Mouse (Mus musculus): Measurements from ENCODE around the gene Galnt6. TPM values are rescaled to one million over a fixed set of nuclear protein-coding genes. Genes with fewer than 3 reads are reported as not detected.
"Not testable (repeated sequence)": the region's sequence is repeated elsewhere in the genome, so short reads cannot be mapped to it uniquely, and the experiment has no call there.

The Galnt6 gene
- 0.08 and 0.20 TPM in 2 replicates for polyA plus RNA-seq (2014; fragmentation: Nextera tagmentation; extraction: Ambion mirVana)

DNA sequence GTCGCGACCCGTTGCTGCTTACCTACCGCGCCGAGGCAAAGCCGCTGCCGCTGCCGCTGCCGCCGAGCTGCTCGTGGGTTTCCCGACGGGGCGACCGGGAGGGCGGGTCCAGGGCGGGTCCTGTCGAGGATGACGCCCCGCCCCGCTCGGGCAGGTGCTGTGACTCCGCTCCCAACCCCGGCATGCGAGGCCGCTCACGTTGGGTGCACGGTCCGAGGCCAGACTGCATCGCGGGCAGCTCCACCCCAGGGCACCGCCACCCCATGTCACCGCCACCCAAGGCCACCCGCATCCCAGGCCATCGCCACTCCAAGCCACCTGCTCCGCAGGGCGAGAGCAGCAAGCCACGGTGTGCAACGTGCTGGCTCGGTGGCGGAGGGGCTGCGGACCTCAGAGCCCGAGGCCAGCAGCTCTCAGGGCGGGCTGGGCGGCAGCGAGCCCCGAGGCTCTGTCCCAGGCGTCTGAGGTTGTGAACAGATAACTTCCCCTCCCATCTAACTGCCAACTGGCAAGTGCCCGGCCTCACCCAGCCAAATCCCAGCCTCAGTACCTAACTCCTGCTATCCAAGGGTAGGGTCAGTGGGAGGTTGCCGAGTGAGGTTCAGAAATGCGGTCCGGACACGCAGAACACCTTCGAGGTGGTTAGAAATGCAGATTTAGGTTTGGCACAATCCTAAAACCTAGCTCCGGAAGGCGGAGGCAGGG lies at the start of gene Galnt6:
TSS of gene Galnt6 (minus strand) at position 96 of the 705 bp plus-strand sequence.
- H3K9me3 ChIP-seq (replicated peaks; ENCODE audit: control insufficient read depth, low read length) = no peaks in the 10 kb centered on the region
- peak within 1 kb of the TSS; percentile 33 for H3K4me3 ChIP-seq (ENCODE audit: low read depth, low read length)
- H3K27me3 ChIP-seq (ENCODE audit: control insufficient read depth, insufficient read depth, low read length) = peaks cover 34% of the 10 kb centered on the region
- no peak within 1 kb of the TSS for H3K27ac ChIP-seq (replicated peaks; ENCODE audit: low read depth, low read length)
- H3K9ac ChIP-seq (replicated peaks; ENCODE audit: low read length) = no peak within 1 kb of the TSS; the same call in 1 of the 2 replicates
- H3K4me1 ChIP-seq (ENCODE audit: control insufficient read depth, insufficient read depth, low read length) = peaks cover 6% of the 10 kb centered on the region
- peak within 1 kb of the TSS; percentile 51 for H3K4me2 ChIP-seq (ENCODE audit: low read depth, low read length)
- 6% methylated on average over 43 of the region's 57 CpGs for WGBS
- ATAC-seq (replicated peaks; ENCODE audit: insufficient number of reproducible peaks, low FRiP score, low TSS enrichment, low read depth) = no peak
- DNase-seq (ENCODE audit: low spot score) = peak; percentile 39
- no peaks in the 10 kb centered on the region for H3K36me3 ChIP-seq (replicated peaks; ENCODE audit: control insufficient read depth, insufficient read depth, low read depth, low read length)

DNA sequence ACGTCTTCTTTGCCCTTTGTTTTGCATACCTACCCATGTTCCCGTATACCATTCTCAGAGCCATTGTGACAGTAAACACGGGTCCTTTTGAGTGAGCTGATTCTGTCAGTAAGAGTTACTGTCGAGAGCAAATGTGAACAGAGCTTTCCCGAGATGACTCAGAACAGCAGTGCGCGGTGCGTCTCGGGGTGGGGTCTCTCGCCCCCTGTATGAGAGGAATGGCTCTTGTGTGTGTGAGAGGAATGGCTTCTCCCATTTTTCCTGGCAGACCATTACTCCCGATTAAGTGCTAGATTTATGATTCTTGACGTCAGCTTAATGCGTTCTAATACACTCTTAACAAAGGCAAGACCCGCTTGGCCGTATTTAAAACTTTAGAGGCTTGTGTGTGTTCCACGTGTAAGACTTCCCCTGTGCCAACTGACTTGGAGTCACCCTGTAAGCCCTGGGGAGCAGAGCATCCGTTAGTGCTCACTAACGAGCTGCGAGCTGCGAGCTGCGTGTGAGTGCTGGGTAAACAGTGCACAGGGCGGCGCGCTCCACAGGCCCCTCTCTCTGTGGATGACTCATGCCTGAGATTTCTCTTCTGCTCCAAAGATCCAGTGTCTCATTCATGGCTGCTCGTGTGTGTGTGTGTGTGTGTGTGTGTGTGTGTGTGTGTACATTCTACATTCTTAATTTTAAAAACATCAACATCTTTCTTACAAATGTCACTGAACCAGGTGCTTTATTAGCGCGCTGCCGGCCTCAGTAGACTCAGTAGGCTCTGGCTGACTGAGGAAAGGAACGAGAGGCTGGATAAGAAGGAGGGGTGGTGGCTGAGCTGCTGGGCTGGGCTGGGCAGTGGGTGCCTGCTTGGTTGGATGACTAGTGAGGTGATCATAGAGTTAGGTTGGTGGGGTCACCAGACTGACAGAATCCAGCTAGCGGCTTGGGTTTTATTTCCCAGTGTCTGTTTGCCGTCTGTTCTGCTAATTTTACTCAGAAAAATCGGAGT lies 48.1 kb upstream of the Galnt6 start:
- WGBS = 71% methylated on average over 32 of the region's 32 CpGs
- no peak overlapping the region for H3K9ac ChIP-seq (replicated peaks; ENCODE audit: low read length)
- H3K27ac ChIP-seq (replicated peaks; ENCODE audit: low read depth, low read length) = no peak overlapping the region
- ATAC-seq (replicated peaks; ENCODE audit: insufficient number of reproducible peaks, low FRiP score, low TSS enrichment, low read depth) (peak; percentile 61; the same call in 1 of the 2 replicates), DNase-seq (ENCODE audit: low spot score) (no peak)
- H3K4me1 ChIP-seq (ENCODE audit: control insufficient read depth, insufficient read depth, low read length) = no peaks in the 10 kb centered on the region
- no peaks in the 10 kb centered on the region for H3K27me3 ChIP-seq (ENCODE audit: control insufficient read depth, insufficient read depth, low read length)
- H3K4me2 ChIP-seq (ENCODE audit: low read depth, low read length) = no peak overlapping the region
- H3K4me3 ChIP-seq (ENCODE audit: low read depth, low read length) = no peak overlapping the region
- H3K36me3 ChIP-seq (replicated peaks; ENCODE audit: control insufficient read depth, insufficient read depth, low read depth, low read length) = no peaks in the 10 kb centered on the region
- H3K9me3 ChIP-seq (replicated peaks; ENCODE audit: control insufficient read depth, low read length) = no peaks in the 10 kb centered on the region

DNA sequence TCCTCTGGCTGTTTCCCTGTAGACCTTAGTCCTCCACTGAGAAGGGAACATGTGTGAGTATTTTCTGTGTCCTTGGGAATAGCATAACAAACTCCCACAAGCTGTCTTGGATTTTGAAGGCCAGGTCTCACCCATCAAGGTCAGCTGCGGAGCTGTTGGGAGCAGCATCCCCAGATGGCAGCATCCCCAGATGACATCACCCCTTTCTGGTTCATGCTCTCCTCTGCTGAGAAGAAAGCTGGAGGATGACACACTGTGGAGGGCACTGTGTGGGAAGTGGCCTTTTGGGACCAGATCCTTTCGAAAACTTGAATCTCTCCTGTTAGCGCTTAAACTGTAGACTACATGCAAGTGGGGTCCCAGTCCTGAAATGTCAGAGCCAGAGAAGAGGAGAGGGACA lies 47.2 kb upstream of the Galnt6 start:
- no peaks in the 10 kb centered on the region for H3K27me3 ChIP-seq (ENCODE audit: control insufficient read depth, insufficient read depth, low read length)
- H3K4me1 ChIP-seq (ENCODE audit: control insufficient read depth, insufficient read depth, low read length) = no peaks in the 10 kb centered on the region
- no peaks in the 10 kb centered on the region for H3K36me3 ChIP-seq (replicated peaks; ENCODE audit: control insufficient read depth, insufficient read depth, low read depth, low read length)
- no peak for DNase-seq (ENCODE audit: low spot score)
- no peak for ATAC-seq (replicated peaks; ENCODE audit: insufficient number of reproducible peaks, low FRiP score, low TSS enrichment, low read depth)
- H3K4me2 ChIP-seq (ENCODE audit: low read depth, low read length) = no peak overlapping the region
- no peak overlapping the region for H3K9ac ChIP-seq (replicated peaks; ENCODE audit: low read length)
- 94% methylated on average over 3 of the region's 3 CpGs for WGBS
- no peak overlapping the region for H3K4me3 ChIP-seq (ENCODE audit: low read depth, low read length)
- no peak overlapping the region for H3K27ac ChIP-seq (replicated peaks; ENCODE audit: low read depth, low read length)
- no peaks in the 10 kb centered on the region for H3K9me3 ChIP-seq (replicated peaks; ENCODE audit: control insufficient read depth, low read length)

DNA sequence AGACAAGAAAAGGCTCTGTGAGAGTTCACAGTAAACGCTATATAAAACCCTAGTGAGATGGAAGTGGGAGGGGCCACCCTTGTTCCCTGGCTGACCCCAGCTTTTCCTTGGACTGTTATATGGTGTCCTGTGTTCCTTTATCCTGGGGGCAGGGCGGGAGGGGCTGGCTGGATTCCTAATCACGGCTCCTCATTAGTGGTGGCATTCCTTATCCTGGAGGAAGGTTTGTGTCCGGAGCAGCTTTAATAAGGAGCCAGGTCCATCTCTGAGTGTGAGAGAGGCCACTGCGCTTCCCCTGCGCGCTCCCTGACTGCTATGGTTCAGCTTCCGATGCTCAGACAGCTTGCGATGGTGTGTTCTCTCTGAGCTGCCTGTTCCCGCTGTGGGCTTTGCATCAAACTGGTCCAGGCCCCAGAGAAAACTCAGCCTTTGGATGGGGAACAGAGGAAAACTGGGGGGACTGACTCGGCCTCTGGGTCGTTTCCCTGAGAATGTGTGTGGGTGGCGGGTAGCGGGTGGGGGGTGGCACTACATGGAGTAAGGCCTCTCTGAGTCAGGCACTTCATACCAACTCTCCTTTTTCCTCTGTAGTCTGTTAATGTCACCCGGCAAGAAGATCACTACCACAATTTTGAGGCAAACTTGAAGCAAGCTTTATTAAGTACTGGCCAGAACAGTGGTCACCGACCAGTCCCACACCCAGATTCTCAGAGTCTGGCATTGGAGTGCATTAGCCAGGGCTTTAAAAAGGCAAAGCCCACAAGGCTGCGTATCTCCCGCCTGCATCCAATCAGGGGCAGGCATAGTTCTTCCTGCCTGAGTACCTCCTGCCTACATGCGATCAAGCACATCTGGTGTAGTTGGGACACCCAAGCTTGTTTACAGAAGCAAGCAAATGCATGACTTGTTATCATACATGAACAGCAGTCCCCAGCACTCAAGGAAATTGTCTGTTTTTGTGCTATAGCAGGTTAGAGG lies 46.3 kb upstream of the Galnt6 start:
- H3K27me3 ChIP-seq (ENCODE audit: control insufficient read depth, insufficient read depth, low read length) = no peaks in the 10 kb centered on the region
- H3K4me3 ChIP-seq (ENCODE audit: low read depth, low read length) = no peak overlapping the region
- no peak overlapping the region; the same call in 1 of the 2 replicates for H3K4me2 ChIP-seq (ENCODE audit: low read depth, low read length)
- H3K27ac ChIP-seq (replicated peaks; ENCODE audit: low read depth, low read length) = no peak overlapping the region
- H3K4me1 ChIP-seq (ENCODE audit: control insufficient read depth, insufficient read depth, low read length) = no peaks in the 10 kb centered on the region
- ATAC-seq (replicated peaks; ENCODE audit: insufficient number of reproducible peaks, low FRiP score, low TSS enrichment, low read depth) = no peak
- DNase-seq (ENCODE audit: low spot score) = peak; percentile 40
- H3K9me3 ChIP-seq (replicated peaks; ENCODE audit: control insufficient read depth, low read length) = no peaks in the 10 kb centered on the region
- H3K36me3 ChIP-seq (replicated peaks; ENCODE audit: control insufficient read depth, insufficient read depth, low read depth, low read length) = no peaks in the 10 kb centered on the region
- no peak overlapping the region for H3K9ac ChIP-seq (replicated peaks; ENCODE audit: low read length)
- WGBS = 42% methylated on average over 19 of the region's 19 CpGs

DNA sequence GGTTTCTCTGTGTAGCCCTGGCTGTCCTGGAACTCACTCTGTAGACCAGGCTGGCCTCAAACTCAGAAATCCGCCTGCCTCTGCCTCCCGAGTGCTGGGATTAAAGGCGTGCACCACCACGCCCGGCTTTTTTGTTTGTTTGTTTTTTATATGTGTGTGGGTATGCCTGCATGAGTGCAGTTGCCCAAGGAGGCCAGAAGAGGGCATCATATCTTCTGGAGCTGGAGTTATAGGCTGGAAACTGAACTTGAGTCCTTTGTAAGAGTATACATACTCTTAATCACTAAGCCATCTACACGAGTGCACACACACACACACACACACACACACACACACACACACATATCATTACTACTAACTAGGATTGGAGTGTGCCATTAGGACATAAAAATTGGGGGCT lies 44.7 kb upstream of the Galnt6 start:
- H3K9ac ChIP-seq (replicated peaks; ENCODE audit: low read length); H3K9me3 ChIP-seq (replicated peaks; ENCODE audit: control insufficient read depth, low read length); H3K27me3 ChIP-seq (ENCODE audit: control insufficient read depth, insufficient read depth, low read length); ATAC-seq (replicated peaks; ENCODE audit: insufficient number of reproducible peaks, low FRiP score, low TSS enrichment, low read depth); H3K27ac ChIP-seq (replicated peaks; ENCODE audit: low read depth, low read length); H3K36me3 ChIP-seq (replicated peaks; ENCODE audit: control insufficient read depth, insufficient read depth, low read depth, low read length); H3K4me3 ChIP-seq (ENCODE audit: low read depth, low read length); H3K4me2 ChIP-seq (ENCODE audit: low read depth, low read length); H3K4me1 ChIP-seq (ENCODE audit: control insufficient read depth, insufficient read depth, low read length); DNase-seq (ENCODE audit: low spot score): not testable (repeated sequence)
- 98% methylated on average over 6 of the region's 6 CpGs for WGBS

DNA sequence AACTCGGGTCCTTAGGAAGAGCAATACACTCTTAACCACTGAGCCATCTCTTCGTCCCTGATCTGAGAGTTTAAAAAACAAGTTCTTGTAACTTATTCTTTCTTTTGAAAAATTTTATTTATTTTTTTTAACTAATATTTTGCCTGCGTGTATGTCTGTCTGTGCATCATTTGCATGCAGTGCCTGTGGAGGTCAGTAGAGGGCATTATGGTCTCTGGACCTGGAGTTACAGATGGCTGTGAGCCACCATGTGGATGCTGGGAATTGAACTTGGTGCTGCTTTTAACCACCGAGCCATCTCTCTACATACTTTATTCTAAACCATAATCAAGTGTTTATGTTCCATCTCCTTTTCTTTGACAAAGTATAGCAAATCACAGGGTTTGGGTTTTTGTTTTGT lies 43.5 kb upstream of the Galnt6 start:
- Histone ChIP-seq H3K27ac (replicated peaks; ENCODE audit: low read depth, low read length) (no peak overlapping the region), H3K9ac (replicated peaks; ENCODE audit: low read length) (no peak overlapping the region), H3K27me3 (ENCODE audit: control insufficient read depth, insufficient read depth, low read length) (no peaks in the 10 kb centered on the region), H3K4me1 (ENCODE audit: control insufficient read depth, insufficient read depth, low read length) (no peaks in the 10 kb centered on the region), H3K4me2 (ENCODE audit: low read depth, low read length) (no peak overlapping the region), H3K9me3 (replicated peaks; ENCODE audit: control insufficient read depth, low read length) (no peaks in the 10 kb centered on the region), H3K36me3 (replicated peaks; ENCODE audit: control insufficient read depth, insufficient read depth, low read depth, low read length) (no peaks in the 10 kb centered on the region), H3K4me3 (ENCODE audit: low read depth, low read length) (no peak overlapping the region)
- ATAC-seq (replicated peaks; ENCODE audit: insufficient number of reproducible peaks, low FRiP score, low TSS enrichment, low read depth) = no peak
- WGBS = 83% methylated on average over 4 of the region's 4 CpGs
- DNase-seq (ENCODE audit: low spot score) = no peak

DNA sequence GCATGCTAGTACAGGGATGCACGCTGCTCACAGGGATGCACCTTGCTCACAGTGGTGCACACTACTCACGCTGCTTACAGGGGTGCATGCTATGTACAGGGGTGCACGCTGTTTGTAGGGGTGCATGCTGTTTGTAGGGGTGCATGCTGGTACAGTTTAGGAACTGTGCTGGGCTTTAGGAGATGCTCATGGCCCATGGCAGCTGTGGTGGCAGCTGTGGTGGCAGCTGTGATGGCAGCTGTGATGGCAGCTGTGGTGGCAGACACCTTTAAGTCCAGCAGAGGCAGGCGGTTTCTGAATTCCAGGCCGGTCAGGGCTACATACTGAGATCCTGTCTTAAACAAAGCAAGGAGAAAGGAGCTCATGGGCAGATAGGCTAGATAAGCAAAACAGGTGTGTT lies 41.2 kb upstream of the Galnt6 start:
- 97% methylated on average over 5 of the region's 5 CpGs for WGBS
- H3K4me2 ChIP-seq (ENCODE audit: low read depth, low read length) = no peak overlapping the region
- no peaks in the 10 kb centered on the region for H3K9me3 ChIP-seq (replicated peaks; ENCODE audit: control insufficient read depth, low read length)
- DNase-seq (ENCODE audit: low spot score) = no peak
- H3K27ac ChIP-seq (replicated peaks; ENCODE audit: low read depth, low read length) = no peak overlapping the region
- H3K27me3 ChIP-seq (ENCODE audit: control insufficient read depth, insufficient read depth, low read length) = no peaks in the 10 kb centered on the region
- ATAC-seq (replicated peaks; ENCODE audit: insufficient number of reproducible peaks, low FRiP score, low TSS enrichment, low read depth) = no peak
- H3K4me1 ChIP-seq (ENCODE audit: control insufficient read depth, insufficient read depth, low read length) = no peaks in the 10 kb centered on the region
- no peak overlapping the region for H3K9ac ChIP-seq (replicated peaks; ENCODE audit: low read length)
- H3K36me3 ChIP-seq (replicated peaks; ENCODE audit: control insufficient read depth, insufficient read depth, low read depth, low read length) = no peaks in the 10 kb centered on the region
- no peak overlapping the region for H3K4me3 ChIP-seq (ENCODE audit: low read depth, low read length)
